Mouse (Mus musculus): ENCODE results near the gene Cpne9. TPM values are rescaled to one million over a fixed set of nuclear protein-coding genes. Genes with fewer than 3 reads are reported as not detected.

Cpne9 gene
- total and polyA plus RNA-seq, 2 experiments from 2014 or later, result not detected

DNA sequence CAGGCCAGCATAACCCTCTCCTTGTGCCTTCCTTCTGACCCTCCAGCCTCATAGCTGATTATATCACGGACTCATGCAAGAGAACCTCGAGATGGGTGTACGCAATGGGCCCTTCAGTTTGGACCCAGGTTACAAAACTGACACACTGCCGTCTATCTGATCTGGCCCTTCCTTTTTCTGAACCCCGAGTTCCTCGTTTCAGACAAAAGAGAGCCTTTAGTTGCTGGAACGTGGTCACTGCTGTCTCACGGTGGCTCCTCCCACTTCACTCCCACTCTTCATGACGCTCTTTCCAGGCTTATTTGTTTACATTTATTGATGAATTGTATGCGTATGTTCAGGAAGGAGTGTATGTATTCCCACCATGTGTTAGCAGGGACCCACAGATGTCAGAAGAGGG is 69.5 kb downstream of the Cpne9 start:
- Histone ChIP-seq H3K4me2 (ENCODE audit: low read depth, low read length) (no peak overlapping the region), H3K4me3 (ENCODE audit: low read depth, low read length) (no peak overlapping the region), H3K36me3 (replicated peaks; ENCODE audit: control insufficient read depth, insufficient read depth, low read length) (no peaks in the 10 kb centered on the region), H3K27me3 (ENCODE audit: control insufficient read depth, insufficient read depth, low read length) (no peaks in the 10 kb centered on the region), H3K9me3 (replicated peaks; ENCODE audit: control insufficient read depth, low read length) (no peaks in the 10 kb centered on the region), H3K27ac (ENCODE audit: low read depth) (no peak overlapping the region), H3K9ac (replicated peaks; ENCODE audit: low read depth, low read length) (no peak overlapping the region), H3K4me1 (ENCODE audit: control insufficient read depth, insufficient read depth) (no peaks in the 10 kb centered on the region)
- 57% methylated on average over 10 of the region's 10 CpGs for WGBS
- no peak for ATAC-seq (ENCODE audit: insufficient read depth, low read depth)
- TF ChIP-seq CTCF (IDR thresholded peaks at IDR 0.05; ENCODE audit: low read depth) (no peak), EP300 (IDR thresholded peaks at IDR 0.05; ENCODE audit: low read depth) (no peak)
- no peak for DNase-seq (ENCODE audit: low spot score)

DNA sequence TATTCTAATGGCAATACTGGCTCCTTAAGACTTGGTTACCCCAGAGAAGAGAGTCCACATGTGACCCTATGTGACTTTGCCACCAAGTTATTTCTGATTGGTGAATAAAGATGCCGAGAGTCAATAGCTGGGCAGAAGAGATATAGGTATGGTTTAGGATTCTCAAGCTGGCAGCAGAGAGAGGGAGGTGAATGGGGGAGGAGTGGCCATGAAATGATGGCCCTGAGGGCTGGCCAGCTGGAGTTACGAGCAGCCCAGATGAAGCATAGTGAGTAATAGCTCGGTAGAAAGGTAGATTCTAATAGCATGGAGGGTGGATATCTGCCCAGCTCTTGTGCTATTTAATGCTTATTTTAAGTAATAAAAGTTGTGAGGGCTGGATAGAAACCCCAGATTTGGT is 70.7 kb downstream of the Cpne9 start:
- ATAC-seq (ENCODE audit: insufficient read depth, low read depth) (no peak), DNase-seq (ENCODE audit: low spot score) (no peak)
- H3K4me2 ChIP-seq (ENCODE audit: low read depth, low read length), result no peak overlapping the region
- H3K4me3 ChIP-seq (ENCODE audit: low read depth, low read length), result no peak overlapping the region
- no peaks in the 10 kb centered on the region for H3K9me3 ChIP-seq (replicated peaks; ENCODE audit: control insufficient read depth, low read length)
- no peaks in the 10 kb centered on the region for H3K36me3 ChIP-seq (replicated peaks; ENCODE audit: control insufficient read depth, insufficient read depth, low read length)
- no peak overlapping the region for H3K9ac ChIP-seq (replicated peaks; ENCODE audit: low read depth, low read length)
- 70% methylated on average over 3 of the region's 3 CpGs for WGBS
- no peaks in the 10 kb centered on the region for H3K27me3 ChIP-seq (ENCODE audit: control insufficient read depth, insufficient read depth, low read length)
- H3K27ac ChIP-seq (ENCODE audit: low read depth), result no peak overlapping the region
- no peaks in the 10 kb centered on the region for H3K4me1 ChIP-seq (ENCODE audit: control insufficient read depth, insufficient read depth)
- TF ChIP-seq CTCF (IDR thresholded peaks at IDR 0.05; ENCODE audit: low read depth) (no peak), EP300 (IDR thresholded peaks at IDR 0.05; ENCODE audit: low read depth) (no peak)

DNA sequence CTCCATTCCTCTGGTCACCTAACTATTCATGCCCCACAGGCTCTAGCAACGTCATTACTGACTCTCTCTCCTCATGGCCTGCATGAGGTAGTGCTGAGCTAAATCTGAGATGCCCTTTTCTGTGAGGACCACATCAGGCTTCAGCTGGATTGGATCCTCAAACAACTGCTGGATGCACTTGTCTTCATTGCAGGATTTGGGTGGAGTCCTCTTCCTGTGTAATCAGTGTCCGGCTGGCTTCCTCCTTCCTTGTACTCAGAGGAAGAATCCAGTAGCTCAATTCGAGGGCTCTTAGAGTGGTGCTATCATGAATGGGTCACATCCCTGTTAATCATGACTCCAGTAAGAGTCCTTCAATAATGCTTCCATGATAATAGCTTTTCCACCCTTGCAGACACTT is 71.6 kb downstream of the Cpne9 start:
- no peaks in the 10 kb centered on the region for H3K36me3 ChIP-seq (replicated peaks; ENCODE audit: control insufficient read depth, insufficient read depth, low read length)
- no peak overlapping the region for H3K4me3 ChIP-seq (ENCODE audit: low read depth, low read length)
- no peaks in the 10 kb centered on the region for H3K9me3 ChIP-seq (replicated peaks; ENCODE audit: control insufficient read depth, low read length)
- H3K4me1 ChIP-seq (ENCODE audit: control insufficient read depth, insufficient read depth), result no peaks in the 10 kb centered on the region
- WGBS, result 52% methylated on average over 3 of the region's 3 CpGs
- no peak overlapping the region for H3K9ac ChIP-seq (replicated peaks; ENCODE audit: low read depth, low read length)
- no peak overlapping the region for H3K4me2 ChIP-seq (ENCODE audit: low read depth, low read length)
- no peak overlapping the region for H3K27ac ChIP-seq (ENCODE audit: low read depth)
- DNase-seq (ENCODE audit: low spot score) (no peak), ATAC-seq (ENCODE audit: insufficient read depth, low read depth) (no peak)
- no peak for TF ChIP-seq EP300 (IDR thresholded peaks at IDR 0.05; ENCODE audit: low read depth)
- TF ChIP-seq CTCF (IDR thresholded peaks at IDR 0.05; ENCODE audit: low read depth), result no peak
- no peaks in the 10 kb centered on the region for H3K27me3 ChIP-seq (ENCODE audit: control insufficient read depth, insufficient read depth, low read length)

Other genes starting within 250 kb of the Cpne9 start
- gene Thumpd3, start 236.1 kb upstream of the Cpne9 start, total RNA-seq (2014; rRNA removed; ENCODE audit: low replicate concordance), result 22.6 and 29.8 TPM in 2 replicates
- gene Thumpd3, start 236.1 kb upstream of the Cpne9 start, polyA plus RNA-seq (2015; fragmentation: Nextera tagmentation; extraction: Ambion mirVana), result 28.3 and 28.8 TPM in 2 replicates
- 55.0 and 62.3 TPM in 2 replicates for gene Setd5, start 204.9 kb upstream of the Cpne9 start, total RNA-seq (2014; rRNA removed; ENCODE audit: low replicate concordance)
- gene Setd5, start 204.9 kb upstream of the Cpne9 start, polyA plus RNA-seq (2015; fragmentation: Nextera tagmentation; extraction: Ambion mirVana), result 27.5 and 28.1 TPM in 2 replicates
- gene Lhfpl4, start 86.9 kb upstream of the Cpne9 start, total RNA-seq (2014; rRNA removed; ENCODE audit: low replicate concordance), result 0.38 TPM in 1 of 2 replicates, not detected in the other
- gene Lhfpl4, start 86.9 kb upstream of the Cpne9 start, polyA plus RNA-seq (2015; fragmentation: Nextera tagmentation; extraction: Ambion mirVana), result 0.22 and 0.25 TPM in 2 replicates
- gene Mtmr14, start 44.5 kb upstream of the Cpne9 start, total RNA-seq (2014; rRNA removed; ENCODE audit: low replicate concordance), result 26.9 and 49.5 TPM in 2 replicates
- gene Mtmr14, start 44.5 kb upstream of the Cpne9 start, polyA plus RNA-seq (2015; fragmentation: Nextera tagmentation; extraction: Ambion mirVana), result 14.3 and 17.5 TPM in 2 replicates
- 15.2 and 16.8 TPM in 2 replicates for gene Brpf1, start 24.8 kb downstream of the Cpne9 start, total RNA-seq (2014; rRNA removed; ENCODE audit: low replicate concordance)
- gene Brpf1, start 24.8 kb downstream of the Cpne9 start, polyA plus RNA-seq (2015; fragmentation: Nextera tagmentation; extraction: Ambion mirVana), result 5.1 and 6.4 TPM in 2 replicates
- 8.0 and 12.6 TPM in 2 replicates for gene Ogg1, start 44.7 kb downstream of the Cpne9 start, total RNA-seq (2014; rRNA removed; ENCODE audit: low replicate concordance)
- 6.4 and 7.0 TPM in 2 replicates for gene Ogg1, start 44.7 kb downstream of the Cpne9 start, polyA plus RNA-seq (2015; fragmentation: Nextera tagmentation; extraction: Ambion mirVana)
- 105 and 115 TPM in 2 replicates for gene Camk1, start 61.7 kb downstream of the Cpne9 start, total RNA-seq (2014; rRNA removed; ENCODE audit: low replicate concordance)
- gene Camk1, start 61.7 kb downstream of the Cpne9 start, polyA plus RNA-seq (2015; fragmentation: Nextera tagmentation; extraction: Ambion mirVana), result 94.5 and 98.4 TPM in 2 replicates
- 11.6 and 45.1 TPM in 2 replicates for gene Tada3, start 95.6 kb downstream of the Cpne9 start, total RNA-seq (2014; rRNA removed; ENCODE audit: low replicate concordance)
- gene Tada3, start 95.6 kb downstream of the Cpne9 start, polyA plus RNA-seq (2015; fragmentation: Nextera tagmentation; extraction: Ambion mirVana), result 28.9 and 30.2 TPM in 2 replicates
- gene Arpc4, start 95.8 kb downstream of the Cpne9 start, total RNA-seq (2014; rRNA removed; ENCODE audit: low replicate concordance), result 129 and 146 TPM in 2 replicates
- 201 and 203 TPM in 2 replicates for gene Arpc4, start 95.8 kb downstream of the Cpne9 start, polyA plus RNA-seq (2015; fragmentation: Nextera tagmentation; extraction: Ambion mirVana)
- gene Ttll3, start 107.0 kb downstream of the Cpne9 start, total RNA-seq (2014; rRNA removed; ENCODE audit: low replicate concordance), result 2.5 and 10.4 TPM in 2 replicates
- 0.64 and 0.97 TPM in 2 replicates for gene Ttll3, start 107.0 kb downstream of the Cpne9 start, polyA plus RNA-seq (2015; fragmentation: Nextera tagmentation; extraction: Ambion mirVana)
- 15.0 and 23.2 TPM in 2 replicates for gene Rpusd3, start 137.0 kb downstream of the Cpne9 start, total RNA-seq (2014; rRNA removed; ENCODE audit: low replicate concordance)
- gene Rpusd3, start 137.0 kb downstream of the Cpne9 start, polyA plus RNA-seq (2015; fragmentation: Nextera tagmentation; extraction: Ambion mirVana), result 12.8 and 15.5 TPM in 2 replicates
- 0.35 TPM in 1 of 2 replicates, not detected in the other for gene Cidec, start 153.5 kb downstream of the Cpne9 start, total RNA-seq (2014; rRNA removed; ENCODE audit: low replicate concordance)
- 0.11 TPM in 1 of 2 replicates, not detected in the other for gene Cidec, start 153.5 kb downstream of the Cpne9 start, polyA plus RNA-seq (2015; fragmentation: Nextera tagmentation; extraction: Ambion mirVana)
- 15.3 and 40.6 TPM in 2 replicates for gene Jagn1, start 160.3 kb downstream of the Cpne9 start, total RNA-seq (2014; rRNA removed; ENCODE audit: low replicate concordance)
- gene Jagn1, start 160.3 kb downstream of the Cpne9 start, polyA plus RNA-seq (2015; fragmentation: Nextera tagmentation; extraction: Ambion mirVana), result 52.4 and 56.6 TPM in 2 replicates
- 0.70 and 2.2 TPM in 2 replicates for gene Il17re, start 176.2 kb downstream of the Cpne9 start, total RNA-seq (2014; rRNA removed; ENCODE audit: low replicate concordance)
- 0.85 and 0.91 TPM in 2 replicates for gene Il17re, start 176.2 kb downstream of the Cpne9 start, polyA plus RNA-seq (2015; fragmentation: Nextera tagmentation; extraction: Ambion mirVana)
- gene Il17rc, start 189.1 kb downstream of the Cpne9 start, total RNA-seq (2014; rRNA removed; ENCODE audit: low replicate concordance), result 20.3 and 22.1 TPM in 2 replicates
- gene Il17rc, start 189.1 kb downstream of the Cpne9 start, polyA plus RNA-seq (2015; fragmentation: Nextera tagmentation; extraction: Ambion mirVana), result 11.6 and 12.1 TPM in 2 replicates
- 27.1 and 34.5 TPM in 2 replicates for gene Creld1, start 201.0 kb downstream of the Cpne9 start, total RNA-seq (2014; rRNA removed; ENCODE audit: low replicate concordance)
- gene Creld1, start 201.0 kb downstream of the Cpne9 start, polyA plus RNA-seq (2015; fragmentation: Nextera tagmentation; extraction: Ambion mirVana), result 27.5 and 32.1 TPM in 2 replicates
- gene Prrt3, start 219.6 kb downstream of the Cpne9 start, total RNA-seq (2014; rRNA removed; ENCODE audit: low replicate concordance), result not detected in 2 replicates
- 0.07 and 0.20 TPM in 2 replicates for gene Prrt3, start 219.6 kb downstream of the Cpne9 start, polyA plus RNA-seq (2015; fragmentation: Nextera tagmentation; extraction: Ambion mirVana)
- gene Emc3, start 249.3 kb downstream of the Cpne9 start, total RNA-seq (2014; rRNA removed; ENCODE audit: low replicate concordance), result 68.9 and 78.3 TPM in 2 replicates
- 79.4 and 82.9 TPM in 2 replicates for gene Emc3, start 249.3 kb downstream of the Cpne9 start, polyA plus RNA-seq (2015; fragmentation: Nextera tagmentation; extraction: Ambion mirVana)
- 9.0 and 14.5 TPM in 2 replicates for gene Fancd2, start 249.4 kb downstream of the Cpne9 start, total RNA-seq (2014; rRNA removed; ENCODE audit: low replicate concordance)
- 1.9 and 2.4 TPM in 2 replicates for gene Fancd2, start 249.4 kb downstream of the Cpne9 start, polyA plus RNA-seq (2015; fragmentation: Nextera tagmentation; extraction: Ambion mirVana)